Mouse (Mus musculus): Measurements from ENCODE around the gene Olfr1046. TPM values are rescaled to one million over a fixed set of nuclear protein-coding genes. Genes with fewer than 3 reads are reported as not detected.

The Olfr1046 gene
- polyA plus RNA-seq, 1 experiment from 2014 or later: not detected

Other genes with a start within 250 kb of the Olfr1046 start
- not detected in 2 replicates for gene Olfr1029, start 245.4 kb downstream of the Olfr1046 start, polyA plus RNA-seq (2016; fragmentation: Nextera tagmentation; extraction: Ambion mirVana)
- gene Olfr1030, start 240.0 kb downstream of the Olfr1046 start, polyA plus RNA-seq (2016; fragmentation: Nextera tagmentation; extraction: Ambion mirVana): not detected in 2 replicates
- gene Olfr1031, start 229.0 kb downstream of the Olfr1046 start, polyA plus RNA-seq (2016; fragmentation: Nextera tagmentation; extraction: Ambion mirVana): not detected in 2 replicates
- not detected in 2 replicates for gene Olfr1032, start 213.8 kb downstream of the Olfr1046 start, polyA plus RNA-seq (2016; fragmentation: Nextera tagmentation; extraction: Ambion mirVana)
- gene Olfr1033, start 198.7 kb downstream of the Olfr1046 start, polyA plus RNA-seq (2016; fragmentation: Nextera tagmentation; extraction: Ambion mirVana): not detected in 2 replicates
- not detected in 2 replicates for gene Olfr1034, start 173.5 kb downstream of the Olfr1046 start, polyA plus RNA-seq (2016; fragmentation: Nextera tagmentation; extraction: Ambion mirVana)
- gene Olfr1036, start 145.3 kb downstream of the Olfr1046 start, polyA plus RNA-seq (2016; fragmentation: Nextera tagmentation; extraction: Ambion mirVana): not detected in 2 replicates
- not detected in 2 replicates for gene Olfr1037, start 131.9 kb downstream of the Olfr1046 start, polyA plus RNA-seq (2016; fragmentation: Nextera tagmentation; extraction: Ambion mirVana)
- not detected in 2 replicates for gene Olfr1039, start 83.4 kb downstream of the Olfr1046 start, polyA plus RNA-seq (2016; fragmentation: Nextera tagmentation; extraction: Ambion mirVana)
- not detected in 2 replicates for gene Olfr1040, start 72.6 kb downstream of the Olfr1046 start, polyA plus RNA-seq (2016; fragmentation: Nextera tagmentation; extraction: Ambion mirVana)
- not detected in 2 replicates for gene Olfr1042, start 57.5 kb downstream of the Olfr1046 start, polyA plus RNA-seq (2016; fragmentation: Nextera tagmentation; extraction: Ambion mirVana)
- not detected in 2 replicates for gene Olfr1043, start 51.8 kb downstream of the Olfr1046 start, polyA plus RNA-seq (2016; fragmentation: Nextera tagmentation; extraction: Ambion mirVana)
- not detected in 2 replicates for gene Olfr1044, start 41.5 kb downstream of the Olfr1046 start, polyA plus RNA-seq (2016; fragmentation: Nextera tagmentation; extraction: Ambion mirVana)
- not detected in 2 replicates for gene Olfr52, start 33.6 kb downstream of the Olfr1046 start, polyA plus RNA-seq (2016; fragmentation: Nextera tagmentation; extraction: Ambion mirVana)
- not detected in 2 replicates for gene Olfr1045, start 16.3 kb downstream of the Olfr1046 start, polyA plus RNA-seq (2016; fragmentation: Nextera tagmentation; extraction: Ambion mirVana)
- not detected in 2 replicates for gene Olfr1047, start 12.1 kb upstream of the Olfr1046 start, polyA plus RNA-seq (2016; fragmentation: Nextera tagmentation; extraction: Ambion mirVana)
- gene Olfr1048, start 21.0 kb upstream of the Olfr1046 start, polyA plus RNA-seq (2016; fragmentation: Nextera tagmentation; extraction: Ambion mirVana): not detected in 2 replicates
- gene Olfr1049, start 39.0 kb upstream of the Olfr1046 start, polyA plus RNA-seq (2016; fragmentation: Nextera tagmentation; extraction: Ambion mirVana): not detected in 2 replicates
- gene Olfr1051, start 59.8 kb upstream of the Olfr1046 start, polyA plus RNA-seq (2016; fragmentation: Nextera tagmentation; extraction: Ambion mirVana): not detected in 2 replicates
- not detected in 2 replicates for gene Olfr1052, start 73.1 kb upstream of the Olfr1046 start, polyA plus RNA-seq (2016; fragmentation: Nextera tagmentation; extraction: Ambion mirVana)
- not detected in 2 replicates for gene Olfr1053, start 96.0 kb upstream of the Olfr1046 start, polyA plus RNA-seq (2016; fragmentation: Nextera tagmentation; extraction: Ambion mirVana)
- gene Olfr1054, start 116.1 kb upstream of the Olfr1046 start, polyA plus RNA-seq (2016; fragmentation: Nextera tagmentation; extraction: Ambion mirVana): not detected in 2 replicates
- not detected in 2 replicates for gene Olfr1055, start 131.0 kb upstream of the Olfr1046 start, polyA plus RNA-seq (2016; fragmentation: Nextera tagmentation; extraction: Ambion mirVana)
- not detected in 2 replicates for gene Olfr1056, start 143.2 kb upstream of the Olfr1046 start, polyA plus RNA-seq (2016; fragmentation: Nextera tagmentation; extraction: Ambion mirVana)
- not detected in 2 replicates for gene Olfr1057, start 159.1 kb upstream of the Olfr1046 start, polyA plus RNA-seq (2016; fragmentation: Nextera tagmentation; extraction: Ambion mirVana)
- not detected in 2 replicates for gene Olfr1058, start 169.2 kb upstream of the Olfr1046 start, polyA plus RNA-seq (2016; fragmentation: Nextera tagmentation; extraction: Ambion mirVana)
- gene Olfr1061, start 194.7 kb upstream of the Olfr1046 start, polyA plus RNA-seq (2016; fragmentation: Nextera tagmentation; extraction: Ambion mirVana): not detected in 2 replicates
- gene Olfr1062, start 207.4 kb upstream of the Olfr1046 start, polyA plus RNA-seq (2016; fragmentation: Nextera tagmentation; extraction: Ambion mirVana): not detected in 2 replicates
- gene Olfr1065, start 231.3 kb upstream of the Olfr1046 start, polyA plus RNA-seq (2016; fragmentation: Nextera tagmentation; extraction: Ambion mirVana): not detected in 2 replicates
- gene Olfr1066, start 237.0 kb upstream of the Olfr1046 start, polyA plus RNA-seq (2016; fragmentation: Nextera tagmentation; extraction: Ambion mirVana): not detected in 2 replicates